Mouse (Mus musculus): ENCODE data around the gene Snph.
A peak's percentile ranks its signal among the peaks of the same experiment; 100 is the strongest.

The Snph gene

GRCm38 (mm10) chr2:151542323-151543062, 89.9 kb downstream of the Snph start, which contains the start of gene Fkbp1a:
Gene Fkbp1a, plus strand, starts transcription at chr2:151542483.
- DNase-seq (ENCODE audit: low spot score), result peak; percentile 96

Data from layer of hippocampus, adult 11-12 months (tissue).